Mouse (Mus musculus) kidney, postnatal 14 days (tissue): ENCODE data around the gene Tmem170b.
"Not testable (repeated sequence)": the region's sequence is repeated elsewhere in the genome, so short reads cannot be mapped to it uniquely, and the experiment has no call there.

Source experiments
- DNase-seq: peaks from one replicate; pipeline ENCODE4 v3.0.0; 2022; ENCODE audit warnings: mixed read lengths

The Tmem170b gene

GRCm38 (mm10) chr13:41671136-41671705 lies 65.5 kb downstream of the Tmem170b start:
- DNase-seq, result no peak

DNA sequence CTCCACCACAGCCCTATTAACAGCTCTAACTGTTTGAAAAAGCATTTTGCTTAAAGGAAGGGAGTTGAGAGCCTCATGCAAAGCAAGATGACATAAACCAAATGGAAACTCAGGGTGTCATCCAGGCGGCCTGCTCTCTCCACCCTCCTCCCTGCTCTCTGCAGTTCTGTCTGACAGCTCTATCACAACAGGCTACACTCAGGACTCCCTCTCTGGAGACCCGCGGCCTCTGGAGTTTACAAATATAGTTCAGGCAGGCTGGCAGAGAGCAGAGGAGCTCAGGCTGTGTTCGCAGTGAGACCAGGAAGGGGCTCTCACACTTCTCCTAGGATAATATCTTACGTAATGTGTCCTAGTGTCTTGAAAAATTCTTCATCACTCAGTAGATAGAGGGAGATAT lies 67.2 kb downstream of the Tmem170b start:
- not testable (repeated sequence) for DNase-seq

DNA sequence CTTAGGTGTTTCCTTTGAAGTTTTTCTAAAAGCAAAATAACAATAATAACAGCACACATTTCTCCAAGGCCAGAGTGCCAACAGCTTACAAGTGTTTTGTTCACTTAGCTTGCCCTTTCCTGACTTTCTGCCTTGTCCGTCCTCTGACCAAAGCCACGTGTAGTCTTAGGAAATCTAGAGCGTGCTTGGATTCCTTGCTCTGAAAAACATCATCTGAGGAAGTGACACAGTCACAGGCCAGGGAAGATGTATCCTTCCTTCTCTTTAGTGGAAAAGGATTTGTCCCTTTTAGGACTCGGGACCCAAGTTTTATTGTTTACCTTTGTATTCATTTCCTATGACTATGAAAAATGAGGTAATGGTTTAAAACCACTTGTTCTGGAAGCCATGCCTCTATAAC lies 67.8 kb downstream of the Tmem170b start:
- DNase-seq, result no peak

- DNase-seq, result not testable (repeated sequence)
These were observed 68.9 kb downstream of the Tmem170b start for GRCm38 (mm10) chr13:41674608-41675007.

GRCm38 (mm10) chr13:41675498-41675897 lies 69.8 kb downstream of the Tmem170b start:
- DNase-seq, result no peak

DNA sequence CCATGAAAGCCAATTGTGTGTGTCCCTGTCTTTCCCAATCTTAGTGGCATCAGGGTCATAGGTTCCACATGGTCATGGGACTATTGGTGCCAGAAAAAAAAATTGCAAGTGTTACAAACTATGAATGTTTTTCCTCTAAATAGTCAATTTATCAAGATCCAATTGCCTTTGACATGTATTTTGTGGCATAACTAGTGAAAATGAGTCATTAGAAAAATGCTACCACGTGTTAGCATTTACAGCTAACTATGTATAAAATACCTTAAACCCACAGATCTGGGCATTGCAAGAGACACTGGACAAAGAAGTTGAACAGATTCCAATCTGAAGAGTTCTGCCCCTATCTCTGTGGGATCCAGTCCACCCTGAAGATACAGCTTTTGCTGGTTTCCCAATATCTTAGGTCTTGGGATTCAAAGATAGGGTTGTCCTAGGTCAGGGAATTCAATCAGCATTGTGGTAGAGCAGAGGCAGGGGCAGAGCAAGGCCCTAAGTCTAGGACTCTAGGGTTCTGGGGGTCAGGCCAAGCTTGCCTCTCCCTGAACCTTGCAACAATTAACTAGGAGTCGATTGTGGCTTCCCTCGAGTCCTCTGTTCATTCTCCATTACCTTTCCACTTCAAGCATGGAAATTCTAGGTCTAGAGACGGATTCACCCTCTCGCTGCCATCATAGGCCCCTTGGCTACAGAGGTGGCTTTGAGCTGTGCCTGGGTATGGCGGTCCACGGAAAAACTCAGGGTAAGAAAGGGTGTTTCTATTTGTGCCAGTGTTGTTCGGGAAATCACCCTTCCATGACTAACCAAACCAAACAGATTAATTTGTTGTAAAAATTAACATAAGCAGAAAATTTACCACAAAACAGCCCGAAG lies 70.5 kb downstream of the Tmem170b start:
- no peak for DNase-seq

GRCm38 (mm10) chr13:41676836-41677186 lies 71.1 kb downstream of the Tmem170b start:
- peak; percentile 86 for DNase-seq

- DNase-seq, result peak; percentile 57
These were observed 75.3 kb downstream of the Tmem170b start for GRCm38 (mm10) chr13:41680854-41681549.

- DNase-seq, result no peak
These were observed 76.8 kb downstream of the Tmem170b start for GRCm38 (mm10) chr13:41682341-41683119.

GRCm38 (mm10) chr13:41683356-41684012 lies 77.8 kb downstream of the Tmem170b start:
- DNase-seq, result no peak

DNA sequence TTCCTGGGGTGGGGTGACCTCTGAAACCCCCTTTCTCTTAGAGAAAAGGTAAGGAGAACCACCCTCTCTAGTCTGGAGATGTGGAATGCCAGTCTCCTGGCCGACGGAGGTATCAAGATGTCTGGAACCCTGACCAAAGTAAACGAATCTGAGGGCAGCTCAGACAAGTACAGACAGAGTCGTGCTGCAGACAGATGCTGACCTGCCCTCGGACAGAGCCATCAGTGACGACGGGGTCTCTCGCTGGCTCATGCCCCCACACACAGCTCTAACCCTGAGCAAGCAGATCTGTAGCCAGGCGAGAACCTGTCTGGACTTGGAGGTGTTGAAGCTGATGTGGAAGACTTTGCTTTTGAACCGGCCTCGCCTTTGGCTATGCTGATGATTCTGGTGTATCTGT lies 79.8 kb downstream of the Tmem170b start:
- DNase-seq, result no peak

- peak; percentile 67 for DNase-seq
These were observed 83.3 kb downstream of the Tmem170b start for GRCm38 (mm10) chr13:41689055-41689454.

GRCm38 (mm10) chr13:41689598-41690045 lies 83.9 kb downstream of the Tmem170b start:
- peak; percentile 89 for DNase-seq
